Mouse (Mus musculus) heart, postnatal 25 days (tissue): ENCODE measurements around the gene Gm10577. TPM values are rescaled to one million over a fixed set of nuclear protein-coding genes. Genes with fewer than 3 reads are reported as not detected.

Experiments used
- DNase-seq: peaks from one replicate; pipeline ENCODE4 v3.0.0; 2022; ENCODE audit warnings: low spot score
- intact Hi-C: fragments of 180-260 bp; cut with DNase I; formaldehyde crosslinking; loops from one replicate; pipeline ENCODE4 v1.15.1; 2025
- total RNA-seq, 2 experiments: library from RNA; stranded (reverse); gene quantifications; 2 replicates each; pipeline ENCODE4 v1.2.3; 2021

The Gm10577 gene
- total RNA-seq, 2 experiments from 2014 or later, result not detected

DNA sequence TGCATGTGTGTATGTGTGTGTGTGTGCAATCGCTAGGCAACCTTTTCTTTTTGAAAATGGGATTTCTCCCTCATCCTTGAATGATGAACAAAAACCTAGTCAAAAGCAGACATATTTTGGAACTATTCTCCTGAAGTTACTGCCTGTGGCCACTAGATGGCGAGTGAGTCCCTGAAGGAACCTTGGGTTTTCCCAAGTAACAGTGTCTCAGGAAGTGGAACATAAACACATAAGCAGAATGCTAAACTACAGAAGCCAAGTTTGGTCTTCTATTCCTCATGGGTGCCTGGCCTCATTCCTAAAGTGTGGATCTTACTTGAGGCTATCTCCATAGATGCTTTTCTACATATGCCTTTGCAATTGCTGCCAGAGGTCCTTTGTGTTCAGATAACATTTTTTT lies 22.4 kb downstream of the Gm10577 start:
- intact Hi-C loops, result loop anchor here (1.0 to 10.0 kb wide), 3 partner anchors 148 to 997 kb away; no protein-coding TSS in a partner anchor
- no peak for DNase-seq

DNA sequence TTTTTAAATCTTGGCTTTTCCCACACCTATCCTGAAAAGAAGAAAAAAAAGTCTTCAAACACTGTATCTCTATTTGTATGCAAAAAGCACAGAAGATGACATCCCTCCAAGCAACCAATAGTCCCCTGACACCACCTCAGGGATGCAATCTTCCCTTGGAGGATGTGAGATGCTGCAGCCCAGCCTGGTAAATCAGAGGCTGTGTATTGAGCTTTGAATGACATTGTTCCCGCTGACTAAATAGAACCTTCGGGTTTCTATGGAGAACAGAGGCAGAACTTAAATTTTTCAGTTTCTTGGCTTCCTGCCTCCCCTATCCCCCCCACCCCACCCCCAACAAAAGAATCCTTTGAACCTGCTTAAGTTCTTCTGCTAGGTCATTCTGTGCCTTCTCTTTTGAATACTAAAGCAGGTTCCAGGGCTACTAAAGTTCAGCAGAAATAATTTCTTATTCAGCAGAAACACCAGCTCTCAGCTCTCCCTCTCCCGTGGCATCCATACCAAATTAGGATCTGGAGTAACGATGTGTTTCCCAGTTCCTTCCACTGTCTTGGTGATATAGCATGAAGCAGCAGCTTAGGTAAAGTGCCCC lies 24.3 kb downstream of the Gm10577 start:
- intact Hi-C loops, result loop anchor here (10.0 kb wide), 2 partner anchors 369 to 999 kb away; no protein-coding TSS in a partner anchor
- no peak for DNase-seq

DNA sequence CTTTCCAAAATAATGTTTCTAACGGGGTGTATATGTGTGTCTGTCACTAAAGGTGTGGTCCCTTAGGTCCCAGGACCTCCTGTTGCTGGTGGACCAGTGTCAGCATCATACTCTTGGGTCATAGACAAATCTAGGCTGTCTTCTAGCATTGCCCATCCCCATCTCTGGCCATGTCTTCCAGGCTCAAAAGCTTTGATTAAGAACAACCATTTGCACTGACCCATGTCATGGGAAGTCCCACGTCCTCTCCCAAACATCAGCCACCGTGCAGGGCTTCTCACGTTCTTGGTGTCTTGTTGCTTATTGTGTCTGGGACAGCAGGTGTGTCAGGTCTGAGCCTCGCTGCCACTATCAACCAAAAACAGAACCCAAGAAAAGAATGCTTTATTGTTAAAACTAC lies 24.9 kb downstream of the Gm10577 start:
- intact Hi-C loops, result loop anchor here (10.0 kb wide), 2 partner anchors 369 to 999 kb away; no protein-coding TSS in a partner anchor
- DNase-seq, result no peak

DNA sequence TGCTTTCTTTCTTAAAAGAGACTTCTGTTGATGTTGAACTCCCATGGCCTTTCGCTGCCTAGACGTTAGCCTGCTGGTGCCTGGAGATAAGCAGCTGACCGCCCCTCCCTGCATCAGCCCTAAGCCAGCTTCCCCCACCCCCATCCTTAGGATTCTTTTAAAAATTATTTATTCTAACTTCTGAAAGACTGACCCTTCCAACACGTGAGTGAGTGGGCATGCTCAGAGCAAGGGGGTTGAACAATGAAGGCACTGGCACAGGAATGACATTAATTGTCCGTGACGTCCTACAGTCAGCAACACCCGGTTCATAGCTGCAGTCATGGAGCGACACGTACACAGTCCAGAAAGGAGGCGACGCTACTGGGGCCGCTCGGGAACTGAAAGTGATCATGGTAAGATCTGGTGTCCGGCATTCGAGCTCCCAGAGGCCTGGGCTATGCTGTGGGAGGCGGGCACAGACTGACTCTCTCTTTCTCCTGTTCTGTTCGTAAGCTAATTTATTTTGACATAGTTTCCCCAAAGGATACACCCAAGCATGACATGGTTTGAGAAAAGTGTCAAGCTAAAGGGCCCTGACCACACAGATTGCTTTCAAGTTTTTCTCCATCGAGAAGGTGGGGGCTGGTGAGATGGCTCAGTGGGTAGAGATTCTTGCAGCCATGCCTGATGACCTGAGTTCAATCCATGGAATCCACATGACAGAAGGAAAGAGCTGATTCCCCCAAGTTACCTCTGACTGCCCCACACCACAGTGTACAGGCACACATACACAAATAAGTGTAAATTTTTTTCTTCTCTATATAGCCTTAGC lies 25.8 kb downstream of the Gm10577 start:
- intact Hi-C loops, result loop anchor here (10.0 kb wide), 2 partner anchors 370 to 1000 kb away; no protein-coding TSS in a partner anchor
- no peak for DNase-seq

DNA sequence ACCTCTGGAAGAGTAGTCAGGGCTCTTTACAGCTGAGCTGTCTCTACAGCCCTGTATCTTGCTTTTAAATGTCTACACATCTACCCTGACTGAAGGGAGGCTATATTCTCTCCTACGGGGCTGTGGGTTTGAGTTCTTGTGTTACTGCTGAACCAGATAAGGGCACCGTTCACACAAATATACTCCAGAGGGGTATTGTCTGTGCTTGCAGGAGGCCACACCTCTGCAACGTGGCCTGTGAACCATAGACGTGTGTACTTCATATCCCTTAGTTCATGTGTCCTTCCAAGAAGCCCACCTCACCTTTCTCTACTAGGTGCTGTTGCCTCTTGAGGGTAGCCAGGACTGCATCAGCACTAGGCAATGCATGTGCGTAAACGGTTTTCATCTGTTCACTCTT lies 28.4 kb downstream of the Gm10577 start:
- intact Hi-C loops, result loop anchor here (10.0 kb wide), 2 partner anchors 373 to 1003 kb away; no protein-coding TSS in a partner anchor
- no peak for DNase-seq

- DNase-seq, result no peak
- intact Hi-C loops, result loop anchor here (10.0 kb wide), 2 partner anchors 374 to 1004 kb away; no protein-coding TSS in a partner anchor
These were observed 29.5 kb downstream of the Gm10577 start for GRCm38 (mm10) chr4:100990996-100991395.

DNA sequence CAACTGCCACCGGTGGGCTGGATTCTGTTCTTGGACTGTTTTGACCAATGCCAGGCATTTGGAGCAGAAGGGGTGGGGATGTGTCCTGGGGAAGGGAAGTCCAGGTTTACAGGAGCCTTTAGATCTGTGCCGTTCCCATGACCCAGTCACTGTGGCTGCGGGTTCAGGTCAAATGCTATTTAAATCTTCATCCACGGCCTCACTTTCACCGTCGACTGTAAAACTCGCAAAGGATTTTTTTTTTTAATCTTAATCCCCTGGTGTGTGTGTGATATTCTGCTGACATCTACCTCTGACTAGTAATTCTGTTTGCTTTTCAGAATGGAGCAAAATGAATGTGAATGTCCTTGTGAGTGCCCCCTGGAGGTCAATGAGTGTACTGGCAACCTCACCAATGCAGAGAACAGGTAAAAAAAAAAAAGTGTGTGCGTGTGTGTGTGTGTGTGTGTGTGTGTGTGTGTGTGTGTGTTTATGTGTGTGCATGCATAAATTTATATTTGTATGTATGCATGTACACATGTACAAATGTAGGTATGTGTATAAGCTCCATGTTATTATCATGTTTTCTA lies 32.2 kb downstream of the Gm10577 start:
- intact Hi-C loops, result loop anchor here (2.0 to 5.0 kb wide), 3 partner anchors 211 to 400 kb away; partner anchors contain the start of gene Cachd1
- DNase-seq, result no peak

- intact Hi-C loops, result loop anchor here (5.0 kb wide), 1 partner anchor 210 kb away; the partner anchor contains the start of gene Cachd1
- no peak for DNase-seq
These were observed 33.3 kb downstream of the Gm10577 start for GRCm38 (mm10) chr4:100987187-100987586.

GRCm38 (mm10) chr4:100977522-100977921 lies 43.0 kb downstream of the Gm10577 start:
- no peak for DNase-seq
- intact Hi-C loops, result no loop called here

DNA sequence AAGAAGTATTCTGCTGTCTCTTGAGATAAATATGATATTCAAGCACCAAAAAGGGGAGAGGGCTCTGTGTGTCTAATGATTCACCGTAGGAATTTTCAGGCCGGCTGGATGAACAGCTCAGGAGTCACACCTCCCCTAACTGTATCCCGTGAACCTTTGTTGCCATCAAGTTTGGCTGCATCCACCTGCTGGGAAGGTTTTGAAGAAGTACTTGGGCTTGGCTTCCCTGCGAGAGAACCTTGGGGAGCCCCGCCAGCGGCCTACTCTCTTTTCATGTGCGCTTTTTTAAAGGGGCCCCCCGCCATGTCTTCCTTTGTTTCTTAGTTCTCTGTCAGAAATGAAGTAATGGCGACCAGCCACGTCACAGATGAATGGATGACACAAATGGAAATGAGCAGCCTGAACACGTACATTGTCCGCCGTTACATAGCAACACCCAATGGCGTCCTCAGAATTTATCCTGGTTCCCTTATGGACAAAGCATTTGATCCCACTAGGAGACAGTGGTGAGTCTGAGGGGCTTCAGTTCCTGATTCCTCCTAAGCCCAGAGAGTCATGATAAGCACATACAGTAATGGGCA lies 46.0 kb downstream of the Gm10577 start:
- no peak for DNase-seq

GRCm38 (mm10) chr4:100973641-100974454 lies 46.6 kb downstream of the Gm10577 start:
- no peak for DNase-seq
- intact Hi-C loops, result no loop called here

More for the DNA sequence above, 46.0 kb downstream of the Gm10577 start:
- intact Hi-C loops, result no loop called here

Other genes starting within 250 kb of the Gm10577 start
- gene Cachd1, start 244.0 kb downstream of the Gm10577 start, total RNA-seq, result 1 to 10 TPM; 3.7 to 3.8 TPM
- 1 to 10 TPM; 2.7 to 2.8 TPM for gene Raver2, start 48.3 kb upstream of the Gm10577 start, total RNA-seq
- gene Jak1, start 244.6 kb upstream of the Gm10577 start, total RNA-seq, result 10 to 100 TPM; 82.4 to 86.7 TPM